Mouse (Mus musculus) heart, postnatal 36 days (tissue): ENCODE results near the gene Teddm1b. TPM values are rescaled to one million over a fixed set of nuclear protein-coding genes. Genes with fewer than 3 reads are reported as not detected.

ENCODE experiments used
- microRNA-seq, 2 experiments: library from miRNA; unstranded; fragments of <30 nt; microRNA quantifications; one replicate each; pipeline ENCODE4 v1.2.0; 2021; ENCODE audit warnings: borderline number of aligned reads in 2 of 2
- total RNA-seq, 2 experiments: library from RNA; stranded (reverse); gene quantifications; 2 replicates each; pipeline ENCODE4 v1.2.3; 2021

Teddm1b gene
- total RNA-seq, 2 experiments from 2014 or later, result not detected

Small RNA genes within 50 kb of the gene (microRNA-seq; reads per million reads assigned to microRNA genes)
- gene Mir8114, result 24.9 to 26.7 reads per million in 2 experiments

Other genes with a start within 250 kb of the Teddm1b start
- not detected for gene Rgs8, start 221.3 kb upstream of the Teddm1b start, total RNA-seq
- gene Rgs16, start 134.0 kb upstream of the Teddm1b start, total RNA-seq, result 1 to 10 TPM; 1.5 to 2.6 TPM
- gene Rnasel, start 124.9 kb upstream of the Teddm1b start, total RNA-seq, result 1 to 10 TPM; 4.8 to 6.5 TPM
- not detected for gene Rgsl1, start 30.2 kb upstream of the Teddm1b start, total RNA-seq
- not detected for gene Teddm1a, start 17.4 kb downstream of the Teddm1b start, total RNA-seq
- gene Glul, start 25.6 kb downstream of the Teddm1b start, total RNA-seq, result 100 to 1,000 TPM; 611 to 674 TPM
- gene Teddm2, start 25.9 kb downstream of the Teddm1b start, total RNA-seq, result 1 to 10 TPM in 1 of 2 experiments, under 1 TPM in 1; 0.78 to 1.1 TPM